Mouse (Mus musculus) gastrocnemius, postnatal 14 days (tissue): ENCODE data around the gene Ddx19b. TPM values are rescaled to one million over a fixed set of nuclear protein-coding genes. Genes with fewer than 3 reads are reported as not detected.
"Not testable (repeated sequence)": the region's sequence is repeated elsewhere in the genome, so short reads cannot be mapped to it uniquely, and the experiment has no call there.

Source experiments
- DNase-seq: peaks from one replicate; pipeline ENCODE4 v3.0.0; 2021; ENCODE audit warnings: mixed read lengths
- intact Hi-C: fragments of 180-260 bp; cut with DNase I; formaldehyde crosslinking; loops from one replicate; pipeline ENCODE4 v1.15.1; 2025; ENCODE audit warnings: low total_unique reads
- total RNA-seq, 2 experiments: library from RNA; stranded (reverse); gene quantifications; 2 replicates each; pipeline ENCODE4 v1.2.3; 2021

Ddx19b gene
- total RNA-seq, 2 experiments from 2014 or later: 9.3 to 11.0 TPM

- intact Hi-C loops: no loop called here
Measured at GRCm38 (mm10) chr8:111044003-111044734, 12.6 kb upstream of the Ddx19b start.

GRCm38 (mm10) chr8:111042546-111042945, 11.0 kb upstream of the Ddx19b start:
- intact Hi-C loops: no loop called here

More at GRCm38 (mm10) chr8:111044003-111044734, 12.6 kb upstream of the Ddx19b start:
- no peak for DNase-seq

GRCm38 (mm10) chr8:111036591-111036990, 5.0 kb upstream of the Ddx19b start:
- no peak for DNase-seq
- intact Hi-C loops: no loop called here

More at GRCm38 (mm10) chr8:111042546-111042945, 11.0 kb upstream of the Ddx19b start:
- no peak for DNase-seq

DNA sequence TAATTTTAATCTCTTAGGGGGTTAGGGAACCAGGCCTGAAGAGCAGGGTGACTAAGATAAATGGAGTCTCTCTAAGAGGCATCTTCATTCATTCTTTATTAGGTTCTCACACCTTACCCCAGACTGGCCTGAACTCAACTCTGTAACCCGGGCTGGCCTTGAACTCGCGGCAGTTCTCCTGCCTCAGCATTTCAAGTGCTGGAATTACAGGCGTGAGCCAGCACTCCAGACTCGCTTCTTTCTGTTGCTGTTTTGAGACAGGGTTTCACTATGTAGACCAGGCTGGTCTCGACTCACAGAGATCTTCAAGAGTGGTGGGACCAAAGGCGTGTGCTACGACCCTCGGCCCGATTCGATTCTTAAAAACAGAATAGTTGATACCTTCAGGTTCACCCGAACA, 2.7 kb upstream of the Ddx19b start:
- DNase-seq: no peak
- intact Hi-C loops: no loop called here

DNA sequence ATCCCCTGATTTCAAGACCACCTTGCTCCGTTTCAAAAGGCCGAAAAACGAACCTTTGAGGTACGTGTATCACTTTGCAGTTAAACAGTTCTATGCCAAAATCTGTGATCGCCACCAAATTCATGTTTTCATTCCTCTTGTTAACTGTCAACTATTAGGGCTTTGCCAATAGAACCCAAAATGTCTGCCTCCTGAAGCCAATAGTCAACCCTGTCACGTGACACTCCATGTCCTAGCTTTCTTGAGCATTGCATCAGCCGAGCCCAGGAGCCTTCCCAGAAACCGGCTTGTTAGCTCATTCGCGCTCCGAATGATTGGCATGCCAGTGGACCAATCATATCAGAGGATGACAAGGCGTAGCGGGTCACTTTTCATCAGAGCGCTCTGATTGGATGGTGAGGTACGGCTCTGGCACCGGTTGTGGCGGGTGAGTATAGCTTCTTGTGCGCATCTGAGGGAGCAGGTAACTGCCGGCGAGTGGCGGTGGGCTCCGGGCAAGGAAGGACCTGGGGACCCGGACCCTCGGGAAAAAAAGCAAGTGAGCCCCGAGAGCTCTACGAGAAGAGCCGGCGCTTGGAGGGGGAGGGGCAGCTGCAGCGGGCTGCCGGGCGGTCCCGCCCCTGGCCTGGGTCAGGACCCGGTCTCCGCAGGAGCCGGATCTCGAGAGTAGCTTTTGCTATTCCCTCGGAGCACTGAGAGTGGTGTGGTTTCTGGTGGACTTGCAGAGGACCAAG, 2.1 kb upstream of the Ddx19b start:
- peak; percentile 97 for DNase-seq
- intact Hi-C loops: no loop called here

GRCm38 (mm10) chr8:111032916-111033315, 1.4 kb upstream of the Ddx19b start, which contains the start of gene Aars:
TSS of gene Aars (plus strand) at chr8:111033144.
- no peak for DNase-seq
- intact Hi-C loops: no loop called here

- DNase-seq: no peak
- intact Hi-C loops: no loop called here
Measured at GRCm38 (mm10) chr8:111030045-111030444, 1.5 kb downstream of the Ddx19b start.

GRCm38 (mm10) chr8:111029589-111029988, 2.0 kb downstream of the Ddx19b start:
- intact Hi-C loops: no loop called here
- DNase-seq: no peak

- intact Hi-C loops: no loop called here
- DNase-seq: peak; percentile 83
Measured at GRCm38 (mm10) chr8:111027391-111027937, 4.1 kb downstream of the Ddx19b start.

DNA sequence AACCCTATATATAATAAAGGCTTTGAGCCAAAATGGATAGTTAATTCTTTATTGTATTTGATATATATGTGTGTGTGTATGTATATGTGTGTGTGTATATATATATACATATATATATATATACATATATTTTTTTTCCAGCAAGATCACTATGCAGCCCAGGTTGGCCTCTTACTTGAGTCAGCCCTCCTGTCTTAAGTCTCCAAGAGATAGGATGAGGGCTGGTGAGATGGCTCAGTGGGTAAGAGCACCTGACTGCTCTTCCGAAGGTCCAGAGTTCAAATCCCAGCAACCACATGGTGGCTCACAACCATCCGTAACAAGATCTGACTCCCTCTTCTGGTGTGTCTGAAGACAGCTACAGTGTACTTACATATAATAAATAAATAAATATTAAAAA, 4.9 kb downstream of the Ddx19b start:
- DNase-seq, intact Hi-C loops: not testable (repeated sequence)

DNA sequence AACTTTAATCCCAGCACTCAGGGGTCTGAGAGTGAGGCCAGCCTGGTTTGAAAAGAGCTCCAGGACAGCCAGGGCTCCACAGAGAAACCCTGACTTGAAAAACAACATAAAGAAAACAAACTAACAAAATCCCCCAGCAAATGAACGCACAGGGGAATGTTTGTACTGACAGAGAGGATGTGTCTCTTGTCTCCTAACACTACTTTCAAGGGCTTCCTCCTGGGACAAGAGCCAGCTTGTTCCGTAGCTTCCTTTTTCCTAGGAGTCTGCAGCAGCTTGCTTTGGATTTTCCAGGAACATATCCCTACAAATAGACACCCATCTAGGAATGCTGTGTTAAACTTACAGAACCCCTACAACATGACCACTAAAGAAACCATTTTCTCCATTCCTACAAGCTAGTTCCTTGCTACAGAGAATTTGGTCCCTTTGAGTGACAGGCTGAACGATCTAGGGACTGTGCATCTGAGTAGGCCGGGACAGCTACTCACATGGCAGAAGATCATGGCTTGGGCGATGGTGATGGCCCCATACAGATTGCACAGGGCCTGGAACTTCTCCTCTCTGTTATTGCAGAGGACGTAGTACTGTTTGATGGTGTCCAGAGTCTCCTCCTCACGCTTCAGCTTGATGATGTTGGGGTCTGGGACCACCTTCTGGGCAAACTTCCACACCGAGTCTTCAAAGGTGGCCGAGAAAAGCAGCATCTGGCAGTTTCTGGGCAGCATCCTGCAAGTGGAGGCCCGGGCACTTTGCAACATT, 21.1 kb downstream of the Ddx19b start:
- DNase-seq, intact Hi-C loops: not testable (repeated sequence)

- intact Hi-C loops: no loop called here
Measured at GRCm38 (mm10) chr8:110997547-110998531, 33.7 kb downstream of the Ddx19b start, which contains the start of gene Ddx19a. TSS of gene Ddx19a (minus strand) at chr8:110997800.

GRCm38 (mm10) chr8:110996641-110997430, 34.7 kb downstream of the Ddx19b start:
- intact Hi-C loops: no loop called here

More at GRCm38 (mm10) chr8:110997547-110998531, 33.7 kb downstream of the Ddx19b start, which contains the start of gene Ddx19a:
- peak; percentile 89 for DNase-seq

DNA sequence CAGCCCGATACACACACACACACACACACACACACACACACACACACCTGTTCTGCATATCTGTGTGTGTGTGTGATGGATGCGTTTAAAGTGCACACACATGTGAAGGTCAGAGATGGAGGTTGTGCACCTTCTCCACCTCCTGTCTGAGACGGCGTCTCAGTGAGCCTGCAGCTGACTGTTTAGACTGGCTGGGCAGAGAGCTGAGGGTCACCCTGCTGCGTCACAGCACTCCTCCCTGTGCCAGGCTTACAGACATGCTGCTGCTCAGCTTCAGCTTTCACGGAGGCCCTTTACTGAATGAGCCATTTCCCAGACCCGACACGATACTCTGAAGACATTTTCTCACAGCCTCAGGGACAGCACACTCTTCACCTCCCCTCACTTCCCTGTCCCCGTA, 41.5 kb downstream of the Ddx19b start:
- intact Hi-C loops: no loop called here
- no peak for DNase-seq

More at GRCm38 (mm10) chr8:110996641-110997430, 34.7 kb downstream of the Ddx19b start:
- DNase-seq: no peak

DNA sequence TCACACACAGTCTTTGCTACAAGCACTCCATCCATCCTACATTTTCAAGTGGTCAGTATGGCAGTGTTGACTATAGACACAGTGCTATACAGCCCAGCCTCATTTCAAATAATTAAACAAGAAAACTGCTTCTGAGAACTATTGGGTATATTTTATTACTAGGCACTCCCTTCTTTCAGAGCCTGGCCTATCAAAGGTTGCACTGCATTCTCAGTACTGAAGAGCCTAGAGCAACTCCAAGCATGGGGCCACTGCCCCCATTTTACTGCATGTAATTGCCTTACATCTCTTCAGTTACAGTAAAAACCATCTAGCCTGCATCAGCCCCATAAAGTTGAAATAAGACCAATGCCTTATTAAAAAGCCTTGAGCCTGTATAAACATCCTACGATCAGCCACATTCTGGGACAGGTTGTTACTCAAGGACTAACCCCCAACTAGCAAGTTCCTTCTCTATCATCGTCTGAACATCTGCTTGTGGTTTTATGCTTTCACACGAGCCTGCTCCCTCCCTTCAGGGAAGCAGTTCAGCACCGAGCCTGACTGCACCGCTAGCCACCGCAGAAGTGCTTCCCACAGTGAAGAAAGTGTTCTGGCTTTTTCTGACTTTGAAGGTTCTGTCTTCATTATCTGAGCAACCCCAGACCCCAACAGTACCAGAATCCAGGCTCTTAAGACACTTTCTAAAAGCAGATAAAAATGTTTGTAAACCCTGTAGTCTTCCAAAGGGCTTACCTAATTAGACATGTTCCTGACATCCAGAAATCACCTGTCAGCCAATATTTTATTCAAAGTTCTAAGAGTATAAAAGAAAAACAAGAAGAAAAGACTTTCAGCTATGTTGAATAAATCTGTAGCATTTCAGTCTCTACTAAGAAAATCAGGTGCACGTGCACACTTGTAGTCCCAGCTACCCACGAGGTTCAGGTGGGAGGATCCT, 43.5 kb downstream of the Ddx19b start:
- DNase-seq: no peak
- intact Hi-C loops: no loop called here

DNA sequence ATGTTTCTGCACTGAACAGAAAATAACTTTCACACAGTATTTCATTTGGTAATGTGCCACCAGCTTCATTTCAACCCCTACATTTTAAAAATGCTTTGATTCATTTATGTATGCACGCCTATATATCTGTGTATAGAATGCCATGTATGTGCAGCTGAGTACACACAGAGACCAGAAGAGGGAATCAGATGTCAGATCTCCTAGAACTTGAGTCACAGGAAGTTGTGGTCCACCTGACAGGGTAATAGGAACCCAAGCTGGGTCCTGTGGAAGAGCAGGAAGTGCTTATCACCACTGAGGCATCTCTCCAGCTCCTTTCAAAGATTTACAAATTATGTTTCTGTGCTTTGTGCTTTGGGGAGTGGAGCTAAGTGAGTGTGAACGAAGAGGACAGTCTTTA, 50.2 kb downstream of the Ddx19b start:
- intact Hi-C loops: no loop called here

GRCm38 (mm10) chr8:110977987-110978386, 53.6 kb downstream of the Ddx19b start:
- DNase-seq, intact Hi-C loops: not testable (repeated sequence)

More for the DNA sequence above, 50.2 kb downstream of the Ddx19b start:
- DNase-seq: no peak
